10 mouse cellular contexts compared by ENCODE assay signal in the genomic region with DNA sequence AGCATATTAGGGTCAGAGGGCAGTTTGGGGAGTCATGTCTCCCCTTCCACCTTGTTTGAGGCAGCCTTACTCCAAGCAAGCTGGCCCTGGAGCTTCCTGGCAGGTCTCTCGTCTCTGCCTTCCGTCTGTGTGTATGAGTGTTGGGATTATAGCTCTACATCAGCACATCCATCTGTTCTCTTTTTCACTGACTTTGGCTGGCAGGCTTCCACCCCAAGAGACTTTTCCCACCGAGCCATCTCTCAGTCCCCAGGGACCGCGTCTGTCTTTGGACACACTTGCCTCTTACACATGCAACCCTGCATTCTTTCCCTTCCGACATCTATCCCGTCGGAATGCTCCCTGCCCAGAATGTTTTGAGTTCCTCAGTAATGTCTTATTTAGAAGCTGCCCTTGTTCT.
A peak's percentile ranks its signal among the peaks of the same experiment; 100 is the strongest.
DNase-seq lines count a peak whose midpoint lies in the region; ATAC-seq and TF ChIP-seq lines count a peak whose summit lies in the region.
"Had no signal": no experiment of that assay in that cellular context is flagged by ENCODE, and none has a peak within 500 bp of the region (broad histone marks: within the 10 kb centered on the region; RNA-seq: fewer than 3 reads in every experiment).

No protein-coding gene starts in this region.

- H3K9me3 ChIP-seq in kidney, postnatal 0 days (replicated peaks; ENCODE audit: low read length) = no peaks in the 10 kb centered on the region
- no peaks in the 10 kb centered on the region for H3K9me3 ChIP-seq in kidney, embryonic 14.5 days (ENCODE audit: control insufficient read depth, low read length)
- H3K9me3 ChIP-seq: liver, embryonic 13.5 days had no signal

- 58% methylated on average over 8 of the region's 8 CpGs for WGBS in kidney, postnatal 0 days
- 61% methylated on average over 8 of the region's 8 CpGs for WGBS in kidney, embryonic 14.5 days

- peak; percentile 47 to 56 for DNase-seq in cerebellum, postnatal 14 days
- no peak for DNase-seq in cerebellum, adult 11-12 months
- DNase-seq in kidney, postnatal 0 days (ENCODE audit: low spot score) = peak; percentile 57
- peak; percentile 18 to 37 for DNase-seq in frontal cortex, postnatal 36 days (ENCODE audit: low spot score in 2 of 2)
- DNase-seq in layer of hippocampus, postnatal 14 days (ENCODE audit: low spot score in 2 of 2) = peak; percentile 18 to 27
- no peak for DNase-seq in spleen, postnatal 36 days (ENCODE audit: low spot score in 2 of 2)
- no peak for DNase-seq in urinary bladder, postnatal 36 days (ENCODE audit: low spot score in 2 of 2)
- DNase-seq: liver, embryonic 13.5 days had no signal

- no peak for ATAC-seq in kidney, postnatal 0 days (replicated peaks; ENCODE audit: low FRiP score, low read depth)
- ATAC-seq in kidney, embryonic 14.5 days (ENCODE audit: low FRiP score, low TSS enrichment) = no peak

- H3K4me2 ChIP-seq in kidney, postnatal 0 days (ENCODE audit: low read length) = no peak overlapping the region
- no peak overlapping the region for H3K4me2 ChIP-seq in kidney, embryonic 14.5 days (replicated peaks; ENCODE audit: low read depth, low read length)
- H3K4me2 ChIP-seq: liver, embryonic 13.5 days had no signal

- H3K9ac ChIP-seq in kidney, postnatal 0 days (ENCODE audit: low read depth, low read length) = no peak overlapping the region
- H3K9ac ChIP-seq in kidney, embryonic 14.5 days (ENCODE audit: low read depth, low read length) = no peak overlapping the region
- H3K9ac ChIP-seq: liver, embryonic 13.5 days had no signal

- H3K4me3 ChIP-seq in kidney, postnatal 0 days (replicated peaks; ENCODE audit: low read depth, low read length) = no peak overlapping the region
- no peak overlapping the region for H3K4me3 ChIP-seq in kidney, embryonic 14.5 days (ENCODE audit: low read length)
- H3K4me3 ChIP-seq: erythroblast, embryonic 14.5 days; liver, embryonic 13.5 days had no signal

- H3K4me1 ChIP-seq in kidney, postnatal 0 days (replicated peaks; ENCODE audit: insufficient read depth, low read length) = peaks cover 21% of the 10 kb centered on the region
- peaks cover 21% of the 10 kb centered on the region for H3K4me1 ChIP-seq in kidney, embryonic 14.5 days (ENCODE audit: control insufficient read depth, insufficient read depth, low read length)
- H3K4me1 ChIP-seq: liver, embryonic 13.5 days had no signal

- H3K36me3 ChIP-seq in kidney, postnatal 0 days (ENCODE audit: insufficient read depth, low read length) = no peaks in the 10 kb centered on the region
- H3K36me3 ChIP-seq in kidney, embryonic 14.5 days (ENCODE audit: control insufficient read depth, insufficient read depth, low read length) = no peaks in the 10 kb centered on the region
- H3K36me3 ChIP-seq: liver, embryonic 13.5 days had no signal

- no peaks in the 10 kb centered on the region for H3K27me3 ChIP-seq in kidney, postnatal 0 days (ENCODE audit: insufficient read depth, low read length)
- no peaks in the 10 kb centered on the region for H3K27me3 ChIP-seq in kidney, embryonic 14.5 days (ENCODE audit: control insufficient read depth, insufficient read depth, low read length)
- H3K27me3 ChIP-seq: liver, embryonic 13.5 days had no signal

- no peak overlapping the region for H3K27ac ChIP-seq in kidney, postnatal 0 days
- H3K27ac ChIP-seq in kidney, embryonic 14.5 days (ENCODE audit: low read depth, low read length) = no peak overlapping the region
- H3K27ac ChIP-seq: liver, embryonic 13.5 days had no signal

- TF ChIP-seq CTCF in kidney, postnatal 0 days (IDR thresholded peaks at IDR 0.05; ENCODE audit: low read depth) = no peak

Comparison
In these comparisons a context has a peak if more than half of its experiments do, and no peak if none do; other contexts are left out.
1. DNase-seq: peak in cerebellum, postnatal 14 days (2 of 2), kidney, postnatal 0 days (single experiment), frontal cortex, postnatal 36 days (2 of 2) and layer of hippocampus, postnatal 14 days (2 of 2); none in cerebellum, adult 11-12 months (single experiment), spleen, postnatal 36 days (0 of 2) and urinary bladder, postnatal 36 days (0 of 2).